Mouse (Mus musculus) ovary, adult 2 months (tissue): ENCODE measurements around the gene Prpsap2. TPM values are rescaled to one million over a fixed set of nuclear protein-coding genes. Genes with fewer than 3 reads are reported as not detected.

ENCODE experiments used
- polyA plus RNA-seq: library from polyadenylated mRNA; depleted of rRNA; stranded (reverse); fragments of >200 nt; gene quantifications from 2 replicates; pipeline ENCODE4 v1.2.3, GENCODE M21; 2012; rRNA removed

Gene Prpsap2
- 12.8 and 18.0 TPM in 2 replicates for polyA plus RNA-seq

DNA sequence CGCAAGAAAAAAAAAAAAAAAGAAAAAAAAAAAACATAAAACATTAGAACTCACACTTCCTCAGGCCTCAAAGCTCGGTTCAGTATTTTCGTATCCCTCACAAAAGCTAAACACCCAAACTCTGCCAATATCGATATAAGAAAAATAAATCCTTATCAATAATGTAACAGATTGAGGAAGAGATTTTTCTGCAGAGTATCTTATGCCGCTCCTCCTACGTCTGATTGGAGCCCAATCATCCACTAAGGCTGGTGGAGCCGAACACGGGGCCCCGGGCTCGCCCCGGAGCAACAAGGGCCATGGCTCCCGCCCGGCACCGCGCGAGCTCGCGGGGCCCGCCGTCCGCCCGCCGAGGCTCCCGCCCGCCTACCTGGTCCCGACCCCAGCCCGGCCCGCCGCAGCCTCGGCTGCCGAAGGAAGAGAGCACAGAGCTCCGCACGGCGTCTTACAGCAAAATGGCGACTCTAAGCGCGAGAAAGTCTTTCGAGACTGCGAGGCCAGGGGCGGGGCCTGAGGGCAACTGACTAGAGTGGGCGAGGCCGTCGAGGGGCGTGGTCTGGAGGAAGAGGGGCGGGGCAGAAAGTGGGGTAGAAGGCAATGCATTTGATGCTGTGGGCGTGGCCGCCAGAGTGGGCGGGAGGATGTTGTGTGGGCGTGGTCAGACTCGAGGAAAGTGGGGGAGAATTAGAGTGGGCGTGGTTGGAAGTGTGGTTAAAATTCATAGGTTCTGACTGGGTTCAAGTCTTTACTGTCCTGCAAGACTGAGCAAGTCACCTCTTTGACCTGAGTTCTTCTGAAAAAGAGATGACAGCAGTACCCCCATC lies at the start of gene Prpsap2:
Gene Prpsap2, minus strand, starts transcription at position 505 of the 824 bp plus-strand sequence.

DNA sequence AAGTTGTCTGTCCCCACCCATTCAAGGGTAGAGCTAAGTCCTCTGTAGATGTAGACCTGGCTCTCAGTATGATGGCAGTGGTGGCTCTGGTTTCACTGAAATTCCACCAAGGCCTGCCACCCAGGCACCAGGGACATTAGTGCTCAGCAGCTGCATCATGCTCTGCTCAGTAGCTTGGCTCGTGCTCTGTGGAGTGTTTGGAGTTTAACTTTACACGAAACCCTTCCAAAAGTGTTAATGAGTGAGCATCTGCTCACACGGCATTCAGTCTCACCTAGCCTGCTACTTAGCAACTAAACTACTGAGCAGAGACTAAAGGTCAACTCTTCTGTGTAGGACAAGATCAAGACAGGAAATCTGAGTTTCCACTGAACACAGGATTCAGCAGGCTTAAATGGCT lies 41.3 kb downstream of the Prpsap2 start, which contains the start of gene Slc5a10:
Gene Slc5a10, minus strand, starts transcription at position 191 of the 400 bp plus-strand sequence.

DNA sequence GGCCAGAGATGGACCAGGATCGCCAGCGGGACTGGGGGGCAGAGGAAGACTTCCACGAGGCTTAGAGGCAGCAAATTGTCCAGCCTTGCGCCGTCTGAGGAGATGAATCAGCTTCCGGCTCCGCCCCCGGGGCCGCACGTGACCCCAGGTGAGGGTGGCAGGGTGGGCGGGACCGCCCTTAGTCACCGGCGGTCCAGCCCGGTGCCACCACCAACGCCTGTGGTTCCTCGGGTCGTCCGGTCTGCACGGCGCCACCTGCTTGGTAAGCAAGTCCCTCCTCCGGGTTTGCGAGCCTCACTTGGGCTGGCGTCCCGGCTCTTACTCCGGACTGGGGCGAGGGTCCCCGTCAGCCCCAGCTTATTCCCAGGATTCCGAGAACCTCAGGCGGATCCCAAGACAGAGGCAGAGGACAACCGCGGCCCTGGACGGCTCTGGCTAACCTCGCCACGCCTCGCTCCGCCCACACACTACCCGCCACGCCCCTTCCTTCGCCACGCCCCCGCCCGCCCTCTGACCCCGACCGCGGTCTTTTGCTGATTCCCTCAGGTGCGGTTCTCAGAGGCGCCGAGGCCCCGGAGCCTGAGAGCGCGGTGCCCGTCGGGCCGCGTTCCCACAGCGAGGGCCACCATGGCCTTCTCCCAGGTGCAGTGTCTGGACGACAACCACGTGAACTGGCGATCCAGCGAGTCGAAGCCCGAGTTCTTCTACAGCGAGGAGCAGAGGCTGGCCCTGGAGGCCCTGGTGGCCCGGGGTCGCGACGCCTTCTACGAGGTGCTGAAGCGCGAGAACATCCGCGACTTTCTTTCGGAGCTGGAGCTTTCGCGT lies 77.8 kb downstream of the Prpsap2 start, which contains the start of gene Fam83g:
Gene Fam83g, plus strand, starts transcription at position 185 of the 825 bp plus-strand sequence.

Other genes with a start within 250 kb of the Prpsap2 start
- gene Epn2, start 182.4 kb downstream of the Prpsap2 start, polyA plus RNA-seq: 60.3 and 68.0 TPM in 2 replicates
- gene Grap, start 108.8 kb downstream of the Prpsap2 start, polyA plus RNA-seq: 8.3 and 10.0 TPM in 2 replicates
- 14.1 and 14.7 TPM in 2 replicates for gene Fam83g, start 78.0 kb downstream of the Prpsap2 start, polyA plus RNA-seq
- gene Slc5a10, start 41.3 kb downstream of the Prpsap2 start, polyA plus RNA-seq: 0.14 and 0.17 TPM in 2 replicates
- 59.7 and 81.4 TPM in 2 replicates for gene Ulk2, start 93.0 kb upstream of the Prpsap2 start, polyA plus RNA-seq
- 7.7 and 7.8 TPM in 2 replicates for gene Akap10, start 168.2 kb upstream of the Prpsap2 start, polyA plus RNA-seq
- 4.3 and 4.4 TPM in 2 replicates for gene Specc1, start 194.7 kb upstream of the Prpsap2 start, polyA plus RNA-seq